Mouse (Mus musculus) CD4-positive naive resting alpha-beta T cell, adult 57 days (primary cell): ENCODE data around the gene Snph. TPM values are rescaled to one million over a fixed set of nuclear protein-coding genes. Genes with fewer than 3 reads are reported as not detected.

ENCODE experiments used
- total RNA-seq: library from RNA; stranded (reverse); gene quantifications from one replicate; pipeline ENCODE4 v1.2.4, GENCODE M21; 2023

The Snph gene
- total RNA-seq, result 9.8 TPM

DNA sequence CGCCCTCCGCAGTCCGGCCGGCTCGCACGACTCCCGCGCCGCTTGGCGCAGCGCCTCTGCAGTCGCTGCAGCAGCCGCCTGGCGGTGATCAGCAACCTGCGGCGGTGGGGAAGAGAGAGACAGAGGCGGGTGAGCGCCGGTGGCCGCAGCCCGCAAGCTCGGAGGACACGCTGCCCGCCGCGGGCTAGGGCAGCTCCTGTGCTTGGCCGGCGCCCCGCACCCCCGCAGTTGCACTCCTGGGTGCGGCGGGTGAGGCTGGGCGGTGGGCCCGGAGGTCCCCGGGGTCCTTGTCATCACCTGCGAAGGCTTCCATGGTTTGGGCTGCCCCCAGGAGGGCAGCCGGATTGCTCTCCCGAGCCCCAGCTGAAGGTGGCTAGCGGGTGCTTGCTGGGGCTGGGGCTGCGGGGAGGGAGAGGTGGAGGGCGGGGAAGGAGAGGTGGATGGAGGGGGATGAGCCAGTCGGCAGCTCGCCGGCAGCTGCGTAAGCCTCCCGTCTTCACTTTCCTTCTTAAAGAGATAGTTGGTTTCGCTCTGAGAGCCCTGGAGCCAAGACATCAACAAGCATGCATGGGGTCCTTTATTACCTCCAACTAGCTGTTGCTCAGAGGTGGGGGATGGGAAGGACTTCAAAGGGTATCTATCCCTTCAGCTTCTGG, at the start of gene Snph:
Snph (minus strand) TSS at position 435 of the 656 bp plus-strand sequence.

DNA sequence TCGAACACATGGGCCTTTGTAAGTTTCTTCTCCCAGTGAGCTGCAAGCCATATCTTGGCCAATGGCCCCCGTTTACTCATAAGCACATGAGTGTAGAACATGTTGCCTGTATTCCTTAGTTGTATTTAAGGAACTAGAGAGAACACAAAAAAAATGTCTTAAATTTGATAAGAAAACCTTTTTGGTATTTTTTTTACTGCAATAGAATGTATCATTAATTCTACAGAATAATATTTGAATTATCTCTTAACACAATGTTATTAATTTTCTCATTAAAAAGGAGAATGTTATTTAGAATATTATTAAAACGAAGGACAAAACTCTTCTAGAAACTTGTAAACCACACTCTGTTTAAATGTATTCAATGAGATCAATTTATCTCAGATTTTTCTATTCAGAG, 36.0 kb upstream of the Snph start, which contains the start of gene Rad21l:
Rad21l (minus strand) TSS at position 101 of the 400 bp plus-strand sequence.

DNA sequence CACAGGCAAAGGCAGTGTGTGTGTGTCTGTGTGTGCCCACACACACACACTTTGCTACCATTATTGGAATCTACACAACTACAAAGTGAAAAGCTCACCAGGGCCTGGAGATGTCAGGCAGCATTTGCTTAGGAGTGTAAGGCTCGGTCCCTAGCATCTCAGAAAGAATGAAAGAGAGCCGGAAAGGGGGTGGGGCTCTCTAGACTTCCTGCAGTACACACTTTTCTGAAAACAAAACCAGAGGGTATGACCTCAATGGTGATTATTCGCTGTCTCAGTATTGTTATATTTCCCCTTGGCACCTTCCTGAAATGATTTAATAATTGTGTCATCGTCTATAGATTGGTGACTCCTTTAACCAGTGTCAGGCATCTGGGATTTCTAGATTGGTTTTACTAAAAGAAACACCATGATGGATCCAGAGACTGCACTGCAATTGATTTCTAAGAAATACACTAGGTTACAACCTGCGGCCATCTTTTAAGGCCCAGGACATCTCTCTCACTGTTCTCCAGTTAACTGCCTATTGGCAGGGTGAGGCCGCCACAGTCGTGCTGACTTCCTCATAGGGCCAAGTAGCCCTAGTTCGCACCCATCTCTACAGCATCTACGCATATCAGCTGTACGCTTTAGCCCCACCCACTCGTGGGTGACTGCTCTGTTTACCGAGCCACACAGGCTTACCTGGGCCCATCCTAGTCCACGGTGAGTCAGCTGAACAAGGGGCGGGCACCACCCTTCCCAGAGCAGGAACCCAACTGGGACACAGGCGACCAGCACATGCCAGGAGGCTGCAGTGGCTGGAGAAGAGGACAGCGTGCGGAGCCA, 60.3 kb downstream of the Snph start, which contains the start of gene Sdcbp2:
Sdcbp2 (plus strand) TSS at position 750 of the 828 bp plus-strand sequence.

DNA sequence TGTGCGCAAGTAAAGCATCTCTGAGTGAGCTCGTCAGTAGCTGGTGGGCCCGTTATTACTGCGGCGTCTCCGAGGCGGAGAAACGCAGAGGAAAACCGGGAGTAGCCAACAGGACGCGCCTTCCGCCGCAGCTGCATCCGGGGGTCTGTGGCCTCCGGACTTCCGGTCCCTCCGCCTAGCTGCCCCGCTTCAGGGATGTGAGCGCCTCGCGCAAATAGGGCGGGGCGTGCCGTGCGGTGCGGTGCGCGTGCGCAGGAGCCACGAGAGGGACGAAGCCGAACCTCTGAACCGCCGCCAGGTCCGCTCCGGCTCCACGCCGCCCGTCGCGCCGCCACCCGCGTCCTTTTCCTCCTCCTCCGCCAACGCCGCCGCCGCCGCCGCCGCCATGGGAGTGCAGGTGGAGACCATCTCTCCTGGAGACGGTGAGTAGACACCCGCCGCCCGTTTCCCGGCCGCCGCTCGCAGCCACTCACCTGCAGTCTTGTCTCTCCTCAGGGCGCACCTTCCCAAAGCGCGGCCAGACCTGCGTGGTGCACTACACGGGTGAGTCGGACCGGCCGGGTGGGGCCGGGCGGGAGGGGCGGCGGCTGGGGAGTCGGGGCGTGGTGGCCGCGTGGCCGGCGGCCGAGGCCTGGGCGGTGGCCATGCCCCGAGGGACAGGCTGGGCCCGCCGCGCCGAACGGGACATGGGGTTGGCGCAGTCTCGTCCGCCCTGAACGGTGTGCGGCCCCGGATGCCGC, 89.9 kb downstream of the Snph start, which contains the start of gene Fkbp1a:
Fkbp1a (plus strand) TSS at position 161 of the 740 bp plus-strand sequence.

Other genes starting within 250 kb of the Snph start
- not detected for gene 4921509C19Rik, start 156.4 kb downstream of the Snph start, total RNA-seq
- gene Nsfl1c, start 138.4 kb downstream of the Snph start, total RNA-seq, result 134 TPM
- gene Fkbp1a, start 90.1 kb downstream of the Snph start, total RNA-seq, result 176 TPM
- 11.5 TPM for gene Sdcbp2, start 60.0 kb downstream of the Snph start, total RNA-seq
- gene Rad21l, start 35.9 kb upstream of the Snph start, total RNA-seq, result not detected
- gene Tmem74b, start 69.4 kb upstream of the Snph start, total RNA-seq, result not detected
- 50.2 TPM for gene Psmf1, start 111.6 kb upstream of the Snph start, total RNA-seq
- gene Rspo4, start 210.3 kb upstream of the Snph start, total RNA-seq, result not detected